Mouse (Mus musculus) bone marrow, adult 2 months (tissue): ENCODE results near the gene Olfr412. TPM values are rescaled to one million over a fixed set of nuclear protein-coding genes. Genes with fewer than 3 reads are reported as not detected.

Experiments used
- H3K27ac ChIP-seq: fragments of 200-500 bp; 2 replicates; pipeline ENCODE4 v1.5.1; 2012; ENCODE audit warnings: low read depth, mild to moderate bottlenecking, control low read depth, inconsistent platforms, low read length; ENCODE audit not compliant: control insufficient read depth, poor library complexity, insufficient read depth
- H3K4me1 ChIP-seq: fragments of 200-500 bp; 2 replicates; pipeline ENCODE4 v1.6.1; 2011; ENCODE audit warnings: low read length; ENCODE audit not compliant: control insufficient read depth, insufficient read depth
- H3K4me3 ChIP-seq: fragments of 200-500 bp; replicated peaks from 2 replicates; pipeline ENCODE3; 2011; ENCODE audit warnings: mild to moderate bottlenecking, low read depth, low read length, control low read depth; ENCODE audit not compliant: control insufficient read depth
- CTCF ChIP-seq: fragments of 200-500 bp; IDR thresholded peaks from 2 replicates; pipeline ENCODE4 v1.5.1; 2011; ENCODE audit warnings: low read length, control low read depth; ENCODE audit not compliant: control insufficient read depth, insufficient read depth
- POLR2A ChIP-seq: fragments of 200-500 bp; IDR thresholded peaks from 2 replicates; pipeline ENCODE4 v1.6.1; 2011; ENCODE audit warnings: low read depth, mild to moderate bottlenecking, control low read depth, low read length, borderline replicate concordance; ENCODE audit not compliant: control insufficient read depth
- WGBS: fragments of 180-500 bp; shearing (Covaris S2); methylation state at CpG from one replicate; pipeline ENCODE4 v1.1.7; 2018; 5-methylcytosine and 5-hydroxymethylcytosine counted together
- polyA plus RNA-seq: library from polyadenylated mRNA; stranded (reverse); fragments of >200 nt; gene quantifications from 2 replicates; pipeline ENCODE4 v1.2.4, GENCODE M21; 2011; ENCODE audit warnings: low replicate concordance; ENCODE audit not compliant: missing spikeins, insufficient read depth, insufficient read length

The Olfr412 gene
- polyA plus RNA-seq, 1 experiment = not detected

DNA sequence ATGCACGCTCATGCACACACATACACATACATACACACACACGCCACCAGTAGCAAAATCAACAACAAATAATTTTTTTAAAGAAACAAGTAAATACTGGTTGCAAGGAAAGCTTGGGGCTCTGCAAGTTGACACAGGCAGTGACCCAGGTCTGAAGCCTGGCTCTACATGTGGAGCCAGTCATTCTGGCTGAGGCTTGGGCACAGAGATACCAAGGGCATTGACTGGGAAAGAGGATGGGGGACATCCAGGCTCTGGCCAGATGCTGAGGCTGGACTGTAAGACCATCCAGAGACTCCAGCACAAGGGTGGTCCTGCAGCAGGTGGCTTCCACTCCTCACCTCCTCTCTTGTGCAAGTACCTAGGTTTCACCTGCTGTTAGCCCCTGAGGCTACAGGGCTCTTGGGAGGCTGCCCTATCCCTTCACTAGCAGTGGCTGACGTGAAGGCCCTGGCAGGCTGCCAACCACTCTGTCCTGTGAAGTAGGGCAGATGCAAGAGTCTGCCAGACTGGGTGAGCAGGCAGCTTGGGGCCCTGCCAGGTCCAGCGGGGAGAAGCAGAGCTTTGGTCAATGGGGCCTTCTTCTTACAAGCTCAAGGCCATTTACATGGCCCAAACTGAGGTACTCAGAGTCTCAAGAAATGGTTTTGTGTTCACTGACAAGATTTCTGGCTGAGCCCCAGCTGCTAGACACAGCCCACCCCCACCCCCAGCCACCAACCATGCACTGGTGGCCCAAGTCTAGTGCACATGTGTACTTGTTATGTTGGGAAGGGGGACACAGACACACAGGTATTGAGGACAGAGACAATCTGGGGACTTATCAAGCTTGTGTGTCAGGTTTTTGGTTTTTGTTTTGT, 46.9 kb downstream of the Olfr412 start:
- 43% methylated on average over 4 of the region's 4 CpGs for WGBS
- Histone ChIP-seq H3K4me3 (no peak overlapping the region), H3K27ac (no peak overlapping the region), H3K4me1 (no peaks in the 10 kb centered on the region)
- TF ChIP-seq CTCF (no peak), POLR2A (no peak)

DNA sequence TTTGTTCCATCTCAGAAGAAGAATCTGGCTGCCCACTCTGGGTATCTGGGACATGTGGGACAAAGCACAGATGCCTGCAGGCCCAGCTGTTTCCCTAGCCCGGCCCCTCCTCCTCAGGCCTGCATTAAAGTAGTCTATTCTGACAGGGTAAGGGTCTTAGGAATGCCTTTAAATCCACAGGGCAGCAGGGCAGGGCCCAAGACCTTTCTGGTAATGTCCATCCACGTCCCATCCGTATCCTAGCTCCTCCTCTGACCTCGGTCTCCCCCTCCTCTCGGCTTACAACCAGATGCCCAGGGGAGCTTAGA, 47.5 kb downstream of the Olfr412 start:
- TF ChIP-seq POLR2A (no peak), CTCF (no peak)
- 80% methylated on average over 5 of the region's 5 CpGs for WGBS
- H3K4me1 ChIP-seq = no peaks in the 10 kb centered on the region
- H3K4me3 ChIP-seq = no peak overlapping the region
- no peak overlapping the region for H3K27ac ChIP-seq

DNA sequence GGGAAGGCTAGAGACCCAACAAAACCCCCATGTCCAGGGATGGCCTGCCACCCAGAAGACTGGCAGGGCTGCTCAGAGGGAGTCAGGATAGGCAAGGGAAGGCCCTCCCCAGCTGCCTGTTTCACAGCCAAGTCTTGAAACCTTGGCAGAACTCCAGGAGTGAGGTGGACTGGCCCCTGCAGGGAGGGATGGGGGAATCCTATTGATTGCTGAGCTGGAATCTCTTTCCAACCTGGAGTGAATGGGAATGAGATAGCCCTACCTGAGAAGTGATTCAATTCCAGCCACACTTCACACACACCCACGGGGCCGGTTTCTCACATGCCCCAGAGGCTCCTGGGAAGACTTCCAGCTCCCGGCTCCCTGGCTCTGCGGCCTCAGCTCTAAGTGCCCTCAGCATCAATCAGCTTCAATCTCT, 47.9 kb downstream of the Olfr412 start:
- 88% methylated on average over 4 of the region's 4 CpGs for WGBS
- Histone ChIP-seq H3K27ac (no peak overlapping the region), H3K4me1 (no peaks in the 10 kb centered on the region), H3K4me3 (no peak overlapping the region)
- TF ChIP-seq POLR2A (no peak), CTCF (no peak)

DNA sequence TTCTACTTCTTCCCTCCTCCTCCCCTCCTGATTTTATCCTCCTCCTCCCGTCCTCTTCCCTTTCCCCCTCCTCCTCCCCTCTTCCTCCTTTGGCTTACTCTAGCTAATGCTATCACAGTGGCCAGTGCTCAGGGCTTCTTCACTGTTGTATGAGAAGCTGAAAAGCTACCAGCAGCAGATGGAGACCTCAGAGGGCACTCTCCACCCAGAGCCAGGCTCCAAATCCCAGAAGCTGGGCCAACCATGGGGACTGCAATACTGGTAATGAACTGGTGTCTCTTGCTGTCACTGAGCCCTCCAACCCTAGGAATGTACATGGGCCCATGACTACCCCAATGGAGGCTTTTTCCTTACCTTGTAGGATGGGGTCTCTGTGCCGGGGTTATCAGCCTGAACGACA, 50.1 kb downstream of the Olfr412 start:
- 62% methylated on average over 3 of the region's 3 CpGs for WGBS
- Histone ChIP-seq H3K27ac (no peak overlapping the region), H3K4me3 (no peak overlapping the region), H3K4me1 (no peaks in the 10 kb centered on the region)
- TF ChIP-seq POLR2A = no peak
- no peak for TF ChIP-seq CTCF

DNA sequence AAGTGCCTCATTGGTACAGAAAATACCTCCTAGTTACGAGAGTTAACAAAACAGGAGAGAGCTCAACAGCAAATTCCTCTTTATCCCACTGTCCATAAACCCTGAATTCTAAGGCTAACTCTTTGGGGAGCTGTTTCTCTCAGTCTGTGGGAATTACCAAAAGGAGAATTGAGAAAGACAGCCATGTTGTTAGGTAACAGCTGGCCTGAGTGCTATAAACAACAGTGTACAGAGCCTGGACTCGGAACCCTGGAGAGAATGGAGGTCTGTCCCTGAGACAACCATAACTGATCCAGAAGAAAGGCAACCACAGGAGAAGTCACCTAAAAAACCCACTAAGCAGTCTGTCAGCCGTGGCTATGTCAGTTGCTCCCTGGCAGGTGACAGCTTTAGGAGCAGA, 50.6 kb downstream of the Olfr412 start:
- WGBS = 73% methylated on average over 3 of the region's 3 CpGs
- Histone ChIP-seq H3K4me1 (no peaks in the 10 kb centered on the region), H3K4me3 (no peak overlapping the region), H3K27ac (no peak overlapping the region)
- TF ChIP-seq CTCF (no peak), POLR2A (no peak)

DNA sequence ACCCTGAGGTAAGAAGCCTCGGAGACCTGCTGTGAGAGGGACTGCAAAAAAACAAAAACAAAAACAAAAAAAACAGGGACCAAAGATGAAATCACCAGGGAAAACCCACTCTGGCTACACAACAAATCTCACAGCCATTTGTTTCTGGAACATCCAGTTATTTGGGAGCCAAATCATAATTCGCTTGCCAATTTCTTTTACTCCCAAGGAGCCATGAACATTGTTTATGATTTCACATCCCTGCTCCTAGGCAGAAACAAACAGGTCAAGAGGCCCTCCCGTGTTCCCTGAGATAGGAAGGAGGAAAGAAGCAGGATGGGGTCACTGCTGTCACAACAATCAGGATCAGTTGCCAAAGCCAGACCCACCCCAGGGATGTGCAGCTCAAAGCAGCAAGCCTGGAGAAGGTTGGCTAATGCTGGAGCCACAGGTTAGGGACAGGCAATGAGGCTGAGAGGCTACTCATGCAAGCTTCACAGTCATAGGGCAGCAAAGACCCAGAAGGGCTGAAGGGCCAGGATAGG, 51.6 kb downstream of the Olfr412 start:
- TF ChIP-seq POLR2A (no peak), CTCF (no peak)
- Histone ChIP-seq H3K27ac (no peak overlapping the region), H3K4me3 (no peak overlapping the region), H3K4me1 (no peaks in the 10 kb centered on the region)
- whole genome bisulfite sequencing = 78% methylated on average over 3 of the region's 3 CpGs

DNA sequence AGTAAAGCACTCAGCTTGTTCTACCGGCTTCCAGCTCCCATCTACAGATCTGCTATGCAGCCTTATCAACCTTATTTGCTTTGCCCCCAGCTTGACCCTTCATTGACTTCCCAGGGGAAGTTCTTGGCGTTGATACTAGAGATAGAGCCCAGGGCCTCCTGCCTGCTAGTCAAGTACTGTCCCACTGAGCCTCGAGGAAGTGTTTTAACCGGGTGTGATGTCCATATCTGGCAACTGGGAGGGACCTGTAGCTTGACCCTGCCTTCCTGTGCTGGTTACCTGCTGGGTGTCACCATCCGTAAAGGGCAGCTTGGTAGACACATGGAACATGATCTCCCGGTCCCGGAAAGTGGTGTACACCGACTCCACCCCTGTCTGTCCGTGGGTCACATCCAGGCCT, 52.2 kb downstream of the Olfr412 start:
- Histone ChIP-seq H3K4me1 (no peaks in the 10 kb centered on the region), H3K27ac (no peak overlapping the region), H3K4me3 (no peak overlapping the region)
- TF ChIP-seq CTCF (no peak), POLR2A (no peak)
- WGBS = 71% methylated on average over 9 of the region's 9 CpGs

DNA sequence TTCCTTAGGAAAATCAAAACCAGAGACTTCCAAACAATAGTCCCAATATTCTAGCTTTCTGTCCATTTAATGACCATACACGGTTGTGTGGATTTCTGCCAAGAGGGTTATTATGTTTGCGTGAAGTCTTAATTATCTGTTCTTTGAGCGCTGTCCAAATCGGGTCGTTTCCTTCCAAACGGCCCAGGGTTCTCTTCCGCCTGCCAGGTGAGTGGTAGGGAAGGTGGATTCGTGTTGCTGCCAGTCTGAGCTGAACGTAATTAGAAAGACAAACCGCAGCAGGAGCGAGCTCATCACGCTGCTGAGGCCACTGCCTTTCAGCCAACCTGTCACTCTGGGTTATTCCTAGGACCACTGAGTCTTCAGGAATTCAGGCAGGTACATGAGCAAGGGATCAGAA, 53.9 kb downstream of the Olfr412 start:
- TF ChIP-seq POLR2A (no peak), CTCF (no peak)
- WGBS = 86% methylated on average over 12 of the region's 12 CpGs
- no peak overlapping the region for H3K4me3 ChIP-seq
- no peaks in the 10 kb centered on the region for H3K4me1 ChIP-seq
- H3K27ac ChIP-seq = no peak overlapping the region

Other genes with a start within 250 kb of the Olfr412 start
- gene Olfr401, start 248.4 kb upstream of the Olfr412 start, polyA plus RNA-seq = not detected in 2 replicates
- not detected in 2 replicates for gene Olfr402, start 208.5 kb upstream of the Olfr412 start, polyA plus RNA-seq
- not detected in 2 replicates for gene Olfr403, start 175.8 kb upstream of the Olfr412 start, polyA plus RNA-seq
- not detected in 2 replicates for gene Olfr43, start 150.7 kb upstream of the Olfr412 start, polyA plus RNA-seq
- not detected in 2 replicates for gene Olfr406, start 102.3 kb upstream of the Olfr412 start, polyA plus RNA-seq
- gene Olfr59, start 78.3 kb upstream of the Olfr412 start, polyA plus RNA-seq = not detected in 2 replicates
- gene Olfr410, start 24.0 kb upstream of the Olfr412 start, polyA plus RNA-seq = not detected in 2 replicates
- gene Olfr411, start 9.4 kb upstream of the Olfr412 start, polyA plus RNA-seq = not detected in 2 replicates
- 3.4 and 9.9 TPM in 2 replicates for gene Rap1gap2, start 248.8 kb downstream of the Olfr412 start, polyA plus RNA-seq